19 mouse cellular contexts compared by ENCODE assay signal in genomic region chr2:91119551-91119950, GRCm38 (mm10). TPM values are rescaled to one million over a fixed set of nuclear protein-coding genes. Genes with fewer than 3 reads are reported as not detected.
DNase-seq lines count a peak whose midpoint lies in the region; ATAC-seq and TF ChIP-seq lines count a peak whose summit lies in the region.
"Had no signal": no experiment of that assay in that cellular context is flagged by ENCODE, and none has a peak within 500 bp of the region (broad histone marks: within the 10 kb centered on the region; RNA-seq: fewer than 3 reads in every experiment).

No protein-coding gene starts in this region.

- no peak for TF ChIP-seq CTCF in liver, adult 2 months (IDR thresholded peaks at IDR 0.05; ENCODE audit: low read depth, low read length)
- no peak for TF ChIP-seq CTCF in kidney, adult 2 months (conservative IDR thresholded peaks at IDR 0.05; ENCODE audit: insufficient read depth, insufficient read length, low read depth, low read length)

- H3K27ac ChIP-seq in liver, adult 2 months (replicated peaks; ENCODE audit: insufficient read depth, low read depth, low read length): no peak overlapping the region
- no peak overlapping the region for H3K27ac ChIP-seq in liver, embryonic 11.5 days (ENCODE audit: low read depth, low read length)
- peak overlapping the region; percentile 95 for H3K27ac ChIP-seq in heart, embryonic 12.5 days (ENCODE audit: poor library complexity, severe bottlenecking)
- H3K27ac ChIP-seq in kidney, adult 2 months (ENCODE audit: insufficient read depth, low read depth, low read length): no peak overlapping the region
- H3K27ac ChIP-seq: forebrain, embryonic 15.5 days; hindbrain, embryonic 15.5 days; layer of hippocampus, adult 2 months; liver, embryonic 13.5 days had no signal

- no peak for ATAC-seq in liver, embryonic 11.5 days (replicated peaks; ENCODE audit: low FRiP score)
- no peak for ATAC-seq in heart, embryonic 12.5 days (ENCODE audit: insufficient number of reproducible peaks, low FRiP score)
- ATAC-seq: forebrain, embryonic 15.5 days; intestine, embryonic 16.5 days had no signal

- H3K9ac ChIP-seq in liver, adult 2 months (ENCODE audit: low read depth, low read length): no peak overlapping the region
- H3K9ac ChIP-seq in liver, embryonic 11.5 days (ENCODE audit: low read depth, low read length): no peak overlapping the region
- peak overlapping the region; percentile 93 for H3K9ac ChIP-seq in heart, embryonic 12.5 days
- H3K9ac ChIP-seq: forebrain, embryonic 15.5 days; hindbrain, embryonic 15.5 days; liver, embryonic 13.5 days; lung, embryonic 14.5 days had no signal

- no peaks in the 10 kb centered on the region for H3K36me3 ChIP-seq in liver, adult 2 months (ENCODE audit: control insufficient read depth, insufficient read depth, low read length)
- no peaks in the 10 kb centered on the region for H3K36me3 ChIP-seq in liver, embryonic 11.5 days (ENCODE audit: control insufficient read depth, insufficient read depth, low read length)
- H3K36me3 ChIP-seq in heart, embryonic 12.5 days: peaks cover 45% of the 10 kb centered on the region
- H3K36me3 ChIP-seq in kidney, adult 2 months (ENCODE audit: control insufficient read depth, insufficient read depth, low read length): no peaks in the 10 kb centered on the region
- H3K36me3 ChIP-seq: forebrain, embryonic 15.5 days; hindbrain, embryonic 15.5 days; liver, embryonic 13.5 days had no signal

- H3K27me3 ChIP-seq in liver, adult 2 months (ENCODE audit: control insufficient read depth, insufficient read depth, low read length): no peaks in the 10 kb centered on the region
- H3K27me3 ChIP-seq in liver, embryonic 11.5 days (replicated peaks; ENCODE audit: control insufficient read depth, insufficient read depth, low read length): no peaks in the 10 kb centered on the region
- no peaks in the 10 kb centered on the region for H3K27me3 ChIP-seq in heart, embryonic 12.5 days (replicated peaks)
- no peaks in the 10 kb centered on the region for H3K27me3 ChIP-seq in kidney, adult 2 months (replicated peaks; ENCODE audit: control insufficient read depth, insufficient read depth, low read length)

- no peak overlapping the region for H3K4me3 ChIP-seq in liver, adult 2 months (ENCODE audit: insufficient read depth, low read depth, low read length)
- no peak overlapping the region for H3K4me3 ChIP-seq in liver, embryonic 11.5 days (ENCODE audit: low read depth, low read length)
- peak overlapping the region; percentile 71 for H3K4me3 ChIP-seq in heart, embryonic 12.5 days
- no peak overlapping the region for H3K4me3 ChIP-seq in kidney, adult 2 months (ENCODE audit: insufficient read depth, low read depth, low read length)
- H3K4me3 ChIP-seq: forebrain, embryonic 15.5 days; hindbrain, embryonic 15.5 days; layer of hippocampus, adult 2 months; liver, embryonic 13.5 days had no signal

- DNase-seq in liver, adult 2 months (ENCODE audit: extremely low read depth, low read depth, low spot score): peak; percentile 22
- no peak for DNase-seq in liver, embryonic 11.5 days (ENCODE audit: low spot score)
- peak; percentile 95 for DNase-seq in cerebellum, adult 8-10 months
- DNase-seq in ovary, postnatal 14 days (ENCODE audit: low spot score): no peak
- DNase-seq in kidney, adult 2 months: no peak
- DNase-seq in urinary bladder, adult 2 months (ENCODE audit: low spot score): no peak
- DNase-seq: embryo, embryonic 11 days; gastrocnemius, postnatal 14 days; kidney, postnatal 10 days; liver, embryonic 13.5 days; lung, embryonic 14.5 days; lung, postnatal 4 days; right cerebral cortex, postnatal 4 days; thymus, postnatal 36 days had no signal

- TF ChIP-seq POLR2A in liver, adult 2 months (IDR thresholded peaks at IDR 0.05; ENCODE audit: extremely low read depth, insufficient read depth, low read length): no peak
- no peak for TF ChIP-seq POLR2A in kidney, adult 2 months (IDR thresholded peaks at IDR 0.05; ENCODE audit: low read depth, low read length)

- no peak overlapping the region for H3K4me2 ChIP-seq in liver, embryonic 11.5 days
- peak overlapping the region; percentile 77 for H3K4me2 ChIP-seq in heart, embryonic 12.5 days
- H3K4me2 ChIP-seq: forebrain, embryonic 15.5 days; hindbrain, embryonic 15.5 days; liver, embryonic 13.5 days; lung, embryonic 14.5 days had no signal

- no peaks in the 10 kb centered on the region; the same call in 1 of the 2 replicates for H3K4me1 ChIP-seq in liver, adult 2 months (ENCODE audit: control insufficient read depth, insufficient read depth, low read length)
- peaks cover 3% of the 10 kb centered on the region for H3K4me1 ChIP-seq in liver, embryonic 11.5 days (replicated peaks; ENCODE audit: control insufficient read depth, insufficient read depth, low read length)
- H3K4me1 ChIP-seq in heart, embryonic 12.5 days (replicated peaks): peaks cover 62% of the 10 kb centered on the region
- H3K4me1 ChIP-seq in kidney, adult 2 months (ENCODE audit: control insufficient read depth, insufficient read depth, low read length): no peaks in the 10 kb centered on the region

- no peaks in the 10 kb centered on the region for H3K9me3 ChIP-seq in liver, embryonic 11.5 days (ENCODE audit: control insufficient read depth, low read length)
- H3K9me3 ChIP-seq in heart, embryonic 12.5 days (replicated peaks): no peaks in the 10 kb centered on the region
- H3K9me3 ChIP-seq: forebrain, embryonic 15.5 days; hindbrain, embryonic 15.5 days; liver, embryonic 13.5 days had no signal

- H3K79me2 ChIP-seq in liver, adult 2 months (ENCODE audit: control insufficient read depth, insufficient read depth, low read length): no peaks in the 10 kb centered on the region

- 55% methylated on average over 6 of the region's 6 CpGs for WGBS in liver, adult 2 months
- 82% methylated on average over 6 of the region's 6 CpGs for WGBS in liver, embryonic 11.5 days
- 49% methylated on average over 6 of the region's 6 CpGs for WGBS in heart, embryonic 12.5 days
- WGBS in kidney, adult 2 months: 80% methylated on average over 6 of the region's 6 CpGs

RNA-seq across cellular contexts. Expression of gene Mybpc3, which starts 1.6 kb away (rescaled TPM):
- 0.07 TPM in 1 of 2 replicates, not detected in the other for total RNA-seq in liver, adult 2 months (2014; rRNA removed)
- polyA plus RNA-seq in liver, adult 2 months (2012; rRNA removed): 0.01 and 0.04 TPM in 2 replicates
- polyA plus RNA-seq in liver, embryonic 11.5 days (2014; fragmentation: Nextera tagmentation; extraction: Ambion mirVana): 1.2 and 5.0 TPM in 2 replicates
- 1,039 and 1,047 TPM in 2 replicates for polyA plus RNA-seq in heart, embryonic 12.5 days (2016; fragmentation: Nextera tagmentation; extraction: Ambion mirVana)
- 0.14 and 0.24 TPM in 2 replicates for polyA plus RNA-seq in kidney, adult 2 months (2012; rRNA removed)
- polyA plus RNA-seq in urinary bladder, adult 2 months (2012; rRNA removed): 0.04 TPM in 2 replicates
- polyA plus RNA-seq: forebrain, embryonic 15.5 days; hindbrain, embryonic 15.5 days; intestine, embryonic 16.5 days had no signal

RNA-seq across cellular contexts. Expression of gene Spi1, which starts 37.4 kb away (rescaled TPM):
- total RNA-seq in liver, adult 2 months (2014; rRNA removed): 3.7 and 4.8 TPM in 2 replicates
- polyA plus RNA-seq in liver, adult 2 months (2012; rRNA removed): 9.5 and 16.5 TPM in 2 replicates
- 19.5 and 22.7 TPM in 2 replicates for polyA plus RNA-seq in liver, embryonic 11.5 days (2014; fragmentation: Nextera tagmentation; extraction: Ambion mirVana)
- polyA plus RNA-seq in heart, embryonic 12.5 days (2016; fragmentation: Nextera tagmentation; extraction: Ambion mirVana): 3.0 and 3.1 TPM in 2 replicates
- polyA plus RNA-seq in kidney, adult 2 months (2012; rRNA removed): 12.9 and 17.4 TPM in 2 replicates
- polyA plus RNA-seq in urinary bladder, adult 2 months (2012; rRNA removed): 17.7 and 21.0 TPM in 2 replicates

RNA-seq across cellular contexts. Expression of gene Slc39a13, which starts 49.3 kb away (rescaled TPM):
- total RNA-seq in liver, adult 2 months (2014; rRNA removed): 4.3 and 6.8 TPM in 2 replicates
- polyA plus RNA-seq in liver, adult 2 months (2012; rRNA removed): 13.1 and 17.5 TPM in 2 replicates
- polyA plus RNA-seq in liver, embryonic 11.5 days (2014; fragmentation: Nextera tagmentation; extraction: Ambion mirVana): 19.6 and 20.0 TPM in 2 replicates
- polyA plus RNA-seq in heart, embryonic 12.5 days (2016; fragmentation: Nextera tagmentation; extraction: Ambion mirVana): 42.5 and 44.3 TPM in 2 replicates
- polyA plus RNA-seq in kidney, adult 2 months (2012; rRNA removed): 87.2 and 103 TPM in 2 replicates
- polyA plus RNA-seq in urinary bladder, adult 2 months (2012; rRNA removed): 63.7 and 87.4 TPM in 2 replicates

Comparison
In these comparisons a context has a peak if more than half of its experiments do, and no peak if none do; other contexts are left out.
1. DNase-seq: peak in liver, adult 2 months (single experiment) and cerebellum, adult 8-10 months (single experiment); none in liver, embryonic 11.5 days (single experiment), ovary, postnatal 14 days (single experiment), kidney, adult 2 months (single experiment) and urinary bladder, adult 2 months (single experiment).
2. RNA of gene Mybpc3, which starts 1.6 kb away (polyA plus RNA-seq): 1,039 to 1,047 TPM in heart, embryonic 12.5 days; 1.2 to 5.0 TPM in liver, embryonic 11.5 days, 0.14 to 0.24 TPM in kidney, adult 2 months, 0.04 TPM in urinary bladder, adult 2 months and 0.01 to 0.04 TPM in liver, adult 2 months; every median in the first group is over 100 times any median in the second.